Mouse (Mus musculus) midbrain, embryonic 14.5 days (tissue): ENCODE results near the gene Plcb4. TPM values are rescaled to one million over a fixed set of nuclear protein-coding genes. Genes with fewer than 3 reads are reported as not detected.

ENCODE experiments used
- ATAC-seq: fragments of 200-750 bp; cut with Nextera tagmentation; 2 replicates; pipeline ENCODE4 v1.8.0; 2017; ENCODE audit warnings: moderate number of reproducible peaks, moderate library complexity; ENCODE audit not compliant: low FRiP score, low TSS enrichment
- DNase-seq: peaks from one replicate; pipeline ENCODE4 v3.0.0-alpha.2; 2015
- H3K27ac ChIP-seq: fragments of 300-500 bp; sonication (generic); replicated peaks from 2 replicates; pipeline ENCODE4 v1.5.1; 2014; ENCODE audit warnings: mild to moderate bottlenecking, low read depth, low read length, moderate library complexity
- H3K27me3 ChIP-seq: fragments of 300-500 bp; sonication (generic); 2 replicates; pipeline ENCODE4 v1.6.1; 2014; ENCODE audit warnings: low read length, control low read depth, mixed read lengths; ENCODE audit not compliant: control insufficient read depth, insufficient read depth
- H3K36me3 ChIP-seq: fragments of 300-500 bp; sonication (generic); 2 replicates; pipeline ENCODE4 v1.6.1; 2014; ENCODE audit warnings: low read length, control low read depth; ENCODE audit not compliant: control insufficient read depth, insufficient read depth
- H3K4me1 ChIP-seq: fragments of 300-500 bp; sonication (generic); 2 replicates; pipeline ENCODE4 v1.6.1; 2014; ENCODE audit warnings: mild to moderate bottlenecking, antibody characterized with exemption, low read length, control low read depth; ENCODE audit not compliant: control insufficient read depth, insufficient read depth
- H3K4me2 ChIP-seq: fragments of 300-500 bp; sonication (generic); 2 replicates; pipeline ENCODE4 v1.6.1; 2014; ENCODE audit warnings: mild to moderate bottlenecking, low read length, moderate library complexity
- H3K4me3 ChIP-seq: fragments of 300-500 bp; sonication (generic); replicated peaks from 2 replicates; pipeline ENCODE4 v1.5.1; 2014; ENCODE audit warnings: low read depth, low read length
- H3K9ac ChIP-seq: fragments of 300-500 bp; sonication (generic); replicated peaks from 2 replicates; pipeline ENCODE4 v1.6.1; 2014; ENCODE audit warnings: mild to moderate bottlenecking, low read length, moderate library complexity
- H3K9me3 ChIP-seq: fragments of 300-500 bp; sonication (generic); 2 replicates; pipeline ENCODE4 v1.6.1; 2016; ENCODE audit warnings: low read length, control low read depth, mixed read lengths; ENCODE audit not compliant: control insufficient read depth
- WGBS: fragments of 180-500 bp; shearing (Covaris S2); extraction: QIAGEN DNeasy Blood & Tissue Kit; methylation state at CpG from one replicate; pipeline ENCODE4 v1.1.7; 2014; 5-methylcytosine and 5-hydroxymethylcytosine counted together
- polyA plus RNA-seq: library from polyadenylated mRNA; unstranded; fragments of >200 nt; fragmentation: Nextera tagmentation; extraction: Ambion mirVana; gene quantifications from 2 replicates; pipeline ENCODE4 v1.2.1, GENCODE M21; 2014

The Plcb4 gene
- polyA plus RNA-seq, 1 experiment from 2014 or later, result 52.4 TPM

DNA sequence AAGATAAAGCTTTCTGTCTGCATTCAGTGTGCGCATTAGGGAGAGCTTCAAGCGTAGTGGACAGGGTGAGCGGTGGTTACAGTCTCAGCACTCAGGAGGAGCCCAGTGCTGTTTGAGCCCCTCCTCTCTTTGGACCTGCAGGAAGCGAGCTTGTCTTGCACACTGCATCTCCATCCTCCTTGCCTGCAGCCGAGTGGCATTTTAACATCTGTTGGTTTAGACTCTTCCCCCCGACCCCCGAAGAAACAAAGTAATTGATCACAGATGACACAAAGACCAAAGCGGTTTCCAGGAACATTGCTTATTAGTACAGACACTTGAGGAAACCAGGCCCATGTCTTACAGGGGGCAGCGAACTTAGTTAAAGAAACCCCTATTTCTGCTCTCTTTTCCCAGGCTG lies 207.6 kb downstream of the Plcb4 start:
- 0 out of 2 replicates have a peak overlapping the region, but pooled peaks have one; percentile 32 for H3K27ac ChIP-seq
- DNase-seq (no peak), ATAC-seq (no peak)
- no peaks in the 10 kb centered on the region for H3K36me3 ChIP-seq
- WGBS, result 68% methylated on average over 9 of the region's 9 CpGs
- no peak overlapping the region for H3K4me3 ChIP-seq
- H3K27me3 ChIP-seq, result no peaks in the 10 kb centered on the region
- no peaks in the 10 kb centered on the region for H3K4me1 ChIP-seq
- no peak overlapping the region for H3K9ac ChIP-seq
- no peak overlapping the region for H3K4me2 ChIP-seq
- no peaks in the 10 kb centered on the region for H3K9me3 ChIP-seq

DNA sequence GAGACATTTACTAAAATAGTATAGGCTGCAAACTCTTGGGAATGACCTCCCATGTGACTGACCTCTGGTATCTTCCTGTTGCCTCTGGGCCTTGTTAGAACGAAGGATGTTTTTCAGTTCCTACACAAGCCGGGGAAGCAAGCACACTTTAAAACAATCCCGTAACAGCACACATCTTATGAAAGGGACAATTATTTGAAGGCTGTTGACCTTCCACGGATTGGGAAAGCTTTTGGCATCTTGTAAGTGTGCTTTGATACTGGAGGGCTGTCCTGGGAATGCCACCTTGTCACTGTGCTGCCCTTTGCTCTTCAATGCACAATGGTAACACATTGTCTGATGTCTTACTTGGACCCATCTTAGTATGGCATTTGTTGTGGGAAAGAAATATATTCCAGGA lies 208.0 kb downstream of the Plcb4 start:
- DNase-seq (no peak), ATAC-seq (no peak)
- H3K9me3 ChIP-seq, result no peaks in the 10 kb centered on the region
- H3K27ac ChIP-seq, result no peak overlapping the region
- no peaks in the 10 kb centered on the region for H3K4me1 ChIP-seq
- no peaks in the 10 kb centered on the region for H3K27me3 ChIP-seq
- 79% methylated on average over 4 of the region's 4 CpGs for WGBS
- H3K4me3 ChIP-seq, result no peak overlapping the region
- H3K9ac ChIP-seq, result no peak overlapping the region
- no peaks in the 10 kb centered on the region for H3K36me3 ChIP-seq
- no peak overlapping the region for H3K4me2 ChIP-seq

DNA sequence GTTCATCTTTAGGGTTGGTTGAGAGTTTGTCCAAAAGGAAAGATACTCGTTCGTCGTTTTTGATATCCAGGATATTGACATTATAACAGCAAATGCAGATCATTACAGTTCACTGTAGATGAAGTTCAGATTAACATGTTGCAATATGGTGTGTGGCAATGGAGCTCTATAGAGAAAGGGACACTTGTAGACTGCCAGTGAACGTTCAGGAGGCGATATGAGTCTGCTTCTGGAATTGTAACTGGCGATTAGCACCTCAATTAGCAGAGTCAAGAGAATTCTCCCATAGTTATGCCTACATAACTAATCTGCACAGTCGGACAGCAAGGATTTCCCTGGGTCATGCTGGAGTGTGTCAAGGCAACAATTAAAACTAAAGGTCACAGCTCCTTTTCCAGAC lies 210.8 kb downstream of the Plcb4 start:
- H3K9me3 ChIP-seq, result no peaks in the 10 kb centered on the region
- ATAC-seq (no peak), DNase-seq (no peak)
- H3K27me3 ChIP-seq, result no peaks in the 10 kb centered on the region
- no peaks in the 10 kb centered on the region for H3K36me3 ChIP-seq
- no peak overlapping the region for H3K4me3 ChIP-seq
- H3K4me2 ChIP-seq, result no peak overlapping the region
- H3K4me1 ChIP-seq, result no peaks in the 10 kb centered on the region
- WGBS, result 86% methylated on average over 7 of the region's 7 CpGs
- no peak overlapping the region for H3K9ac ChIP-seq
- H3K27ac ChIP-seq, result no peak overlapping the region

DNA sequence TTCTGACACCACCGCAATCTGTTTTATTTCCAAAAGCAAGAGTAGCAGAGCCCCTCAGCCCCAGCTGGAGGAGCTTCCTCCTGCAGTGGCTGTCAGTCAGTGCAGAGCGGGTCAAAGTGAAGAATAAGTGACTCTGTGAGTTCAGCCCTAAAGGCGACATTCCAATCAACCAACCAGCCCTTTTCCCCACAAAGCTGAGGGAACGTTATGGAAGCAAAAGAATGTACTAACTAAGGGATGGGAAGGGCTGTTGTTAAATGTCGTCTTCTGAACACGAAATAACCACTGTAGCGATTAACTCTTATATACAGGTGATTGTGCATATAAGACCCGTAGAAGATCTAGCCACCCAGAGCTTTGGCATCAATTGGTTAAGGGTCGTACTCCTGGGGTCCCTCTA lies 214.3 kb downstream of the Plcb4 start:
- H3K9me3 ChIP-seq, result no peaks in the 10 kb centered on the region
- H3K27me3 ChIP-seq, result no peaks in the 10 kb centered on the region
- DNase-seq, result no peak
- H3K4me3 ChIP-seq, result no peak overlapping the region
- no peak overlapping the region for H3K9ac ChIP-seq
- no peak for ATAC-seq
- H3K36me3 ChIP-seq, result no peaks in the 10 kb centered on the region
- no peaks in the 10 kb centered on the region for H3K4me1 ChIP-seq
- H3K4me2 ChIP-seq, result no peak overlapping the region
- H3K27ac ChIP-seq, result no peak overlapping the region
- WGBS, result 81% methylated on average over 9 of the region's 9 CpGs

DNA sequence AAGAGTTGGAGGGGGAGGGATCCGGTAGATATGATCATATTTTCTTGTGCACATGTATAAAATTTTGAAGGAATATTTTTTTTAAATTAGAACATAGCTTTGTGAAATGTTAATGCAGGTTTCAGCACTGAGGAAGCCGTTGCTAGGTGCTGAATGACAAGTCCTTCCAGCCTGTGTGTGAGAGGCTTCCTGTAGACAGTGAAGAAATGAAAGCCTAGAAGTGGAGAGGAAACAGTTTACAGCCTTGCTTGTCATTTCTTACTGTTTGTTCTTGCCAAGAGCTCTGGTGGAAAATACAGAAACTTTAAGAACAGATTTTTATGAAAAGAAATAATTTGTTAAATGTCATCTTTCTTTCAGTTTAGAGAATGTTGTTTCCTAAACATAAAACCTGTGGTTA lies 214.9 kb downstream of the Plcb4 start:
- Histone ChIP-seq H3K4me3 (no peak overlapping the region), H3K9ac (no peak overlapping the region), H3K4me2 (no peak overlapping the region), H3K9me3 (no peaks in the 10 kb centered on the region), H3K27me3 (no peaks in the 10 kb centered on the region), H3K27ac (no peak overlapping the region), H3K36me3 (no peaks in the 10 kb centered on the region), H3K4me1 (no peaks in the 10 kb centered on the region)
- 61% methylated on average over 2 of the region's 2 CpGs for WGBS
- ATAC-seq (no peak), DNase-seq (no peak)

DNA sequence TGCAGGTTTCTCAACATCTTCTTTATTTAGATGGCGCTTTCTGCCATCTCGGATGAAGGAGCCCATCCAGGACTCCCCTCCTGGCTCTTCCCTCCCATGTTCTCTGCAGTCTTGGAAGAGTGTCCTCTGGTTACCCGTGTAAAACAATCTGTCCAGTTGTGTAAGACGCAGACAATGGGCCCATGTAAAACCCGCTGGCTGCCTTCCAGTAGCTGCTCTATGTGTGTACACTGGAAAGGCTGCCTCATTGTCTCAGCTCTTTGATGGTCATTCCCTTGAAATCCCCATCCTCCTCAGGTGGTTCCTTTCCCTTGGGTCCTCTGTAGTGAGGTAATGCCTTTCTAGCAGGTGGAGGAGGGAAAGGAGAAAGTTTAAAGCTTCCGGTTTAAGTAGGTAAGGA lies 216.7 kb downstream of the Plcb4 start:
- no peak overlapping the region for H3K4me3 ChIP-seq
- peak; percentile 20 for DNase-seq
- 83% methylated on average over 6 of the region's 6 CpGs for WGBS
- no peaks in the 10 kb centered on the region for H3K4me1 ChIP-seq
- no peaks in the 10 kb centered on the region for H3K27me3 ChIP-seq
- no peaks in the 10 kb centered on the region for H3K36me3 ChIP-seq
- no peak overlapping the region for H3K27ac ChIP-seq
- H3K4me2 ChIP-seq, result no peak overlapping the region
- H3K9me3 ChIP-seq, result no peaks in the 10 kb centered on the region
- H3K9ac ChIP-seq, result no peak overlapping the region
- ATAC-seq, result no peak

DNA sequence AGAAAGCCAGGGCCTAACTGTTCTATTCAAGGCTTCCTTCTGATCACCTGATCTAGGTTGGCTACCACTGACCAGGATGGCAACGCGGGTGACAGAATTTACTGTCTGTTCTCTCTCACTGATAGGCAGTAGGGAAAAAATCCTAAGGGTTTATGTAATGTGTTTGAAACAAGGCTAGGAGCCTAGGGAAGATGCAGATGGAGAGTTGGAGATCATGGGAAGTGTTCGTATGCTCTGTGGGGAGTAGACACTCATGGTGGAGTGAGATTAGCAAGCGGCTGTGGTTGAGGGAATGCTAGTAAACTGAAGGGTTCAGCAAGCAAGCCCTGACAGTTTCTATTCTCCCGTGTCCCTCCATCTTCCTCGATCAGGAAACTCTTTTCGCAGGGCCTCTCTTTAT lies 220.5 kb downstream of the Plcb4 start:
- Histone ChIP-seq H3K4me1 (no peaks in the 10 kb centered on the region), H3K4me2 (no peak overlapping the region), H3K36me3 (no peaks in the 10 kb centered on the region), H3K9ac (no peak overlapping the region), H3K9me3 (no peaks in the 10 kb centered on the region), H3K27me3 (no peaks in the 10 kb centered on the region), H3K4me3 (no peak overlapping the region), H3K27ac (no peak overlapping the region)
- WGBS, result 93% methylated on average over 7 of the region's 7 CpGs
- ATAC-seq, result no peak
- DNase-seq, result no peak

DNA sequence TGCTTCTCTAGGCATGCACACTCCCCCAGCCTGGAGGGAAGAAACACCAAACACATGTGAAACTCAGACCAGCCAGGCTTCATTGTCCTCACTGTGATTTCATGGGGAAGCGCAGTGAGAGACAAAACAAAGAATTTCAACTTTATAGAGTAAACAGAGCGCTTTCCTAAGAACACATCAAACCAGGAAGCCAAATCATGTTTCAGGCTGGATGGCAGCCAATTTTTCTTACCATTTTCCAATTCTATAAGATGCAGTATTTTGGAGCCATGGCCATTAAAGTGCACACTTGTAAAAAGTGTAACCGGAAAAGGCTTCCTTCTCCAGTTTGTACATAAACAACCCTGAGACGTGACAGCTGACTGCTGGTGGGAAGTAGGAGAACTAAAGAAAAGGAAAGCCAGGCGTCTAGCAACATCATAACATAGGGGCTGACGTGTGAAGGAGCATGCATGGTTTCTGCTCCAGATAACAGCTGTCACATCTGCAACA lies 221.5 kb downstream of the Plcb4 start:
- H3K27ac ChIP-seq, result no peak overlapping the region
- no peak overlapping the region for H3K9ac ChIP-seq
- no peaks in the 10 kb centered on the region for H3K9me3 ChIP-seq
- H3K4me3 ChIP-seq, result no peak overlapping the region
- H3K4me1 ChIP-seq, result no peaks in the 10 kb centered on the region
- H3K27me3 ChIP-seq, result no peaks in the 10 kb centered on the region
- no peak overlapping the region for H3K4me2 ChIP-seq
- DNase-seq (peak; percentile 29), ATAC-seq (no peak)
- no peaks in the 10 kb centered on the region for H3K36me3 ChIP-seq
- WGBS, result 60% methylated on average over 6 of the region's 6 CpGs

DNA sequence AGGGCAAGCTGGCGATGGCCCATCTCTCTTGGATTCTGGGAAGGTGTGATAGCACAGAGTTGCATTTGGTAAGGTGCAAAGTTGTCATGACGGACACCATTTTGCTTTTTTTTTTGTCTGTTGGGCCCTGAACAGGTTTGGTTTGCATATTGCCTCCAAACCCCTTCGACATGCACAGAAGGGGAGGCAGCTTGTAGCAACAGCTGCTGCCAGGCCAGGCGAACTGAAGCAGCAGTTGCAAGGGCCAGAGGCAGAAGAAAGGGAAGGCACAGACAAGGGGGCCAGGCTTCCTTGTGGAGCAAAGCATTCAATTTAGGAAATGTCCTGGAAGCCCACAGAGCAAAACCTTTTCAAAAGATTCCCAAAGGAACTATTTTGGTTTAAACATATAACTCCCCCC lies 224.5 kb downstream of the Plcb4 start:
- H3K27ac ChIP-seq, result no peak overlapping the region
- no peaks in the 10 kb centered on the region for H3K36me3 ChIP-seq
- H3K4me2 ChIP-seq, result no peak overlapping the region
- DNase-seq, result no peak
- no peak overlapping the region for H3K9ac ChIP-seq
- no peaks in the 10 kb centered on the region for H3K9me3 ChIP-seq
- no peaks in the 10 kb centered on the region for H3K27me3 ChIP-seq
- H3K4me3 ChIP-seq, result no peak overlapping the region
- WGBS, result 87% methylated on average over 4 of the region's 4 CpGs
- H3K4me1 ChIP-seq, result no peaks in the 10 kb centered on the region
- no peak for ATAC-seq
